Mouse (Mus musculus): ENCODE measurements at regions not wholly inside any gene's neighbourhood (a gene's known extent, or its start where the extent isn't known, plus 50 kb on each side); places are given as distances from the start of the nearest gene placed in this dataset.

GRCm38 (mm10) chr17:79514076-79514475, 97.6 kb upstream of the Rmdn2 start:
- no peak for DNase-seq (ENCODE audit: low read depth, low spot score)
- no peak overlapping the region for H3K27ac ChIP-seq (ENCODE audit: insufficient read depth, low read depth, low read length, poor library complexity, severe bottlenecking)
- TF ChIP-seq MAFK (IDR thresholded peaks at IDR 0.05; ENCODE audit: insufficient read depth, low read depth, low read length): no peak
- TF ChIP-seq ZNF384 (IDR thresholded peaks at IDR 0.05; ENCODE audit: low read depth, low read length): no peak
- TF ChIP-seq CHD2 (IDR thresholded peaks at IDR 0.05; ENCODE audit: low read depth, low read length): no peak
- TF ChIP-seq ZC3H11A (IDR thresholded peaks at IDR 0.05; ENCODE audit: borderline replicate concordance, low read depth, low read length): no peak
- TF ChIP-seq HCFC1 (IDR thresholded peaks at IDR 0.05; ENCODE audit: borderline replicate concordance, insufficient read depth, low read length): no peak
- no peaks in the 10 kb centered on the region for H3K4me1 ChIP-seq (ENCODE audit: control insufficient read depth in 2 of 2, insufficient read depth in 2 of 2, low read length in 2 of 2, poor library complexity in 1 of 2)
- H3K9ac ChIP-seq (ENCODE audit: insufficient read depth, low read depth, low read length, poor library complexity, severe bottlenecking): no peak overlapping the region
- no peaks in the 10 kb centered on the region for H3K9me3 ChIP-seq (ENCODE audit: control insufficient read depth, insufficient read depth, low read depth, low read length)
- H3K36me3 ChIP-seq (ENCODE audit: control insufficient read depth, insufficient read depth, low read length, poor library complexity, severe bottlenecking): no peaks in the 10 kb centered on the region
- H3K4me3 ChIP-seq (ENCODE audit: insufficient read depth in 1 of 2, low read depth in 1 of 2, low read length in 2 of 2, poor library complexity in 1 of 2, severe bottlenecking in 1 of 2): no peak overlapping the region
- in situ Hi-C loops (cut with MboI; ENCODE audit: low sequenced_read_pairs in 2 of 2, unreplicated experiment in 2 of 2): no loop called here

DNA sequence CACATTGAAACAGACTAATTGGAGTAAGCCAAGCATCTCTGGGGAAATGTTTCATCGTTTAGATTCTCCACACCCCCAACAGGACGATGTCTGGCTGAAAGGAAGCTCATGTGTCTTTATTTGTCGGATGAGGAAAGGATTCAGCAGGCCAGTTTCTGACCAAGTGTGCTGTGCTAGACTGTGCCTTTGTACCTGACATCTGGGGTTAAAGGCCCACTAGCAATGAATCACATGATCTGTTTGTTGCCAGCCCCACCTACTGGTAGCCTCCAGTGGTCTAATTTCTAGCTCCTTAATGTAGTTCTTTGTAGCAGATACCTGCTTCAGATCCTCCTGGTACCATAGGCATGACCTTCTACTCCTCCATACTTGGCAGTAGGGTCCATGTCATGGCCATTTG, 93.5 kb upstream of the Rmdn2 start:
- Histone ChIP-seq H3K4me3 (ENCODE audit: insufficient read depth in 1 of 2, low read depth in 1 of 2, low read length in 2 of 2, poor library complexity in 1 of 2, severe bottlenecking in 1 of 2) (no peak overlapping the region), H3K9me3 (ENCODE audit: control insufficient read depth, insufficient read depth, low read depth, low read length) (no peaks in the 10 kb centered on the region), H3K4me1 (ENCODE audit: control insufficient read depth in 2 of 2, insufficient read depth in 2 of 2, low read length in 2 of 2, poor library complexity in 1 of 2) (no peaks in the 10 kb centered on the region), H3K27ac (ENCODE audit: insufficient read depth, low read depth, low read length, poor library complexity, severe bottlenecking) (no peak overlapping the region), H3K9ac (ENCODE audit: insufficient read depth, low read depth, low read length, poor library complexity, severe bottlenecking) (no peak overlapping the region), H3K36me3 (ENCODE audit: control insufficient read depth, insufficient read depth, low read length, poor library complexity, severe bottlenecking) (no peaks in the 10 kb centered on the region)
- peak; percentile 20 for DNase-seq (ENCODE audit: low read depth, low spot score)
- TF ChIP-seq ZC3H11A (IDR thresholded peaks at IDR 0.05; ENCODE audit: borderline replicate concordance, low read depth, low read length): peak; percentile 68; the same call in 1 of the 2 replicates
- no peak for TF ChIP-seq MAFK (IDR thresholded peaks at IDR 0.05; ENCODE audit: insufficient read depth, low read depth, low read length)
- in situ Hi-C loops (cut with MboI; ENCODE audit: low sequenced_read_pairs in 2 of 2, unreplicated experiment in 2 of 2): no loop called here

GRCm38 (mm10) chr17:79518696-79519095, 93.0 kb upstream of the Rmdn2 start:
- H3K4me3 ChIP-seq (ENCODE audit: insufficient read depth in 1 of 2, low read depth in 1 of 2, low read length in 2 of 2, poor library complexity in 1 of 2, severe bottlenecking in 1 of 2): no peak overlapping the region
- H3K9me3 ChIP-seq (ENCODE audit: control insufficient read depth, insufficient read depth, low read depth, low read length): no peaks in the 10 kb centered on the region
- H3K27ac ChIP-seq (ENCODE audit: insufficient read depth, low read depth, low read length, poor library complexity, severe bottlenecking): no peak overlapping the region
- no peaks in the 10 kb centered on the region for H3K4me1 ChIP-seq (ENCODE audit: control insufficient read depth in 2 of 2, insufficient read depth in 2 of 2, low read length in 2 of 2, poor library complexity in 1 of 2)
- no peak for DNase-seq (ENCODE audit: low read depth, low spot score)
- no peaks in the 10 kb centered on the region for H3K36me3 ChIP-seq (ENCODE audit: control insufficient read depth, insufficient read depth, low read length, poor library complexity, severe bottlenecking)
- no peak overlapping the region for H3K9ac ChIP-seq (ENCODE audit: insufficient read depth, low read depth, low read length, poor library complexity, severe bottlenecking)
- in situ Hi-C loops (cut with MboI; ENCODE audit: low sequenced_read_pairs in 2 of 2, unreplicated experiment in 2 of 2): no loop called here
- no peak for TF ChIP-seq HCFC1 (IDR thresholded peaks at IDR 0.05; ENCODE audit: borderline replicate concordance, insufficient read depth, low read length)
- TF ChIP-seq MAFK (IDR thresholded peaks at IDR 0.05; ENCODE audit: insufficient read depth, low read depth, low read length): no peak
- no peak for TF ChIP-seq ZNF384 (IDR thresholded peaks at IDR 0.05; ENCODE audit: low read depth, low read length)
- no peak for TF ChIP-seq ZC3H11A (IDR thresholded peaks at IDR 0.05; ENCODE audit: borderline replicate concordance, low read depth, low read length)
- TF ChIP-seq CHD2 (IDR thresholded peaks at IDR 0.05; ENCODE audit: low read depth, low read length): no peak

DNA sequence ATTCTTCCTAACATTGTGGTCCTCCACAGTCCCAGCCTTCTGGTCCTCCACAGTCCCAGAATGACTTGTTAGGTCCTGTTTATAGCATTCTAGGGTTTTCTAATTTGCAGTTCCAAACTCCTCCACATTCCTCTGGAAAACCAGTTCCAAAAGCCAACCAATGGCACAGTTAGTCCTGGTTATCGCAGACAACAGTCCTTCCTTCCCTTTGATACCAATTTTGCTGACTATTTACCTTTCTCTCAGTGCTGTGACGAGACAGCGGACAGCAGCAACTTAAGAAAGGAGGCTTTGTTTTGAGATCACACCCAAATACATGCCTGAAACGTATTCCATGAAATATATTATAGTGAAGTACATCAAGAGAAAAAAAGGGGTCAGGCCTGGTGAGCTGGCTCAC, 92.3 kb upstream of the Rmdn2 start:
- no peak overlapping the region for H3K9ac ChIP-seq (ENCODE audit: insufficient read depth, low read depth, low read length, poor library complexity, severe bottlenecking)
- H3K4me3 ChIP-seq (ENCODE audit: insufficient read depth in 1 of 2, low read depth in 1 of 2, low read length in 2 of 2, poor library complexity in 1 of 2, severe bottlenecking in 1 of 2): no peak overlapping the region
- no peaks in the 10 kb centered on the region for H3K4me1 ChIP-seq (ENCODE audit: control insufficient read depth in 2 of 2, insufficient read depth in 2 of 2, low read length in 2 of 2, poor library complexity in 1 of 2)
- no peak for TF ChIP-seq HCFC1 (IDR thresholded peaks at IDR 0.05; ENCODE audit: borderline replicate concordance, insufficient read depth, low read length)
- TF ChIP-seq ZC3H11A (IDR thresholded peaks at IDR 0.05; ENCODE audit: borderline replicate concordance, low read depth, low read length): no peak
- TF ChIP-seq CHD2 (IDR thresholded peaks at IDR 0.05; ENCODE audit: low read depth, low read length): no peak
- no peak for TF ChIP-seq ZNF384 (IDR thresholded peaks at IDR 0.05; ENCODE audit: low read depth, low read length)
- DNase-seq (ENCODE audit: low read depth, low spot score): no peak
- in situ Hi-C loops (cut with MboI; ENCODE audit: low sequenced_read_pairs in 2 of 2, unreplicated experiment in 2 of 2): no loop called here
- H3K27ac ChIP-seq (ENCODE audit: insufficient read depth, low read depth, low read length, poor library complexity, severe bottlenecking): no peak overlapping the region
- no peaks in the 10 kb centered on the region for H3K36me3 ChIP-seq (ENCODE audit: control insufficient read depth, insufficient read depth, low read length, poor library complexity, severe bottlenecking)
- H3K9me3 ChIP-seq (ENCODE audit: control insufficient read depth, insufficient read depth, low read depth, low read length): no peaks in the 10 kb centered on the region

GRCm38 (mm10) chr17:79520283-79520682, 91.4 kb upstream of the Rmdn2 start:
- Histone ChIP-seq H3K4me3 (ENCODE audit: insufficient read depth in 1 of 2, low read depth in 1 of 2, low read length in 2 of 2, poor library complexity in 1 of 2, severe bottlenecking in 1 of 2) (no peak overlapping the region), H3K27ac (ENCODE audit: insufficient read depth, low read depth, low read length, poor library complexity, severe bottlenecking) (no peak overlapping the region), H3K36me3 (ENCODE audit: control insufficient read depth, insufficient read depth, low read length, poor library complexity, severe bottlenecking) (no peaks in the 10 kb centered on the region), H3K9me3 (ENCODE audit: control insufficient read depth, insufficient read depth, low read depth, low read length) (no peaks in the 10 kb centered on the region), H3K4me1 (ENCODE audit: control insufficient read depth in 2 of 2, insufficient read depth in 2 of 2, low read length in 2 of 2, poor library complexity in 1 of 2) (no peaks in the 10 kb centered on the region), H3K9ac (ENCODE audit: insufficient read depth, low read depth, low read length, poor library complexity, severe bottlenecking) (no peak overlapping the region)
- no peak for TF ChIP-seq MAFK (IDR thresholded peaks at IDR 0.05; ENCODE audit: insufficient read depth, low read depth, low read length)
- TF ChIP-seq HCFC1 (IDR thresholded peaks at IDR 0.05; ENCODE audit: borderline replicate concordance, insufficient read depth, low read length): no peak
- TF ChIP-seq ZNF384 (IDR thresholded peaks at IDR 0.05; ENCODE audit: low read depth, low read length): no peak
- TF ChIP-seq ZC3H11A (IDR thresholded peaks at IDR 0.05; ENCODE audit: borderline replicate concordance, low read depth, low read length): no peak
- TF ChIP-seq CHD2 (IDR thresholded peaks at IDR 0.05; ENCODE audit: low read depth, low read length): no peak
- no peak for DNase-seq (ENCODE audit: low read depth, low spot score)
- in situ Hi-C loops (cut with MboI; ENCODE audit: low sequenced_read_pairs in 2 of 2, unreplicated experiment in 2 of 2): no loop called here

All from ES-E14 (cell line).